Mouse (Mus musculus): ENCODE results near the gene Lime1. TPM values are rescaled to one million over a fixed set of nuclear protein-coding genes. Genes with fewer than 3 reads are reported as not detected.
A peak's percentile ranks its signal among the peaks of the same experiment; 100 is the strongest.

The Lime1 gene
- total RNA-seq, 2 experiments from 2014 or later = 3.8 to 11.5 TPM

- no peak for ATAC-seq (replicated peaks; ENCODE audit: low FRiP score, poor library complexity, severe bottlenecking)
These were observed 10.4 kb downstream of the Lime1 start for GRCm38 (mm10) chr2:181390136-181390870.

DNA sequence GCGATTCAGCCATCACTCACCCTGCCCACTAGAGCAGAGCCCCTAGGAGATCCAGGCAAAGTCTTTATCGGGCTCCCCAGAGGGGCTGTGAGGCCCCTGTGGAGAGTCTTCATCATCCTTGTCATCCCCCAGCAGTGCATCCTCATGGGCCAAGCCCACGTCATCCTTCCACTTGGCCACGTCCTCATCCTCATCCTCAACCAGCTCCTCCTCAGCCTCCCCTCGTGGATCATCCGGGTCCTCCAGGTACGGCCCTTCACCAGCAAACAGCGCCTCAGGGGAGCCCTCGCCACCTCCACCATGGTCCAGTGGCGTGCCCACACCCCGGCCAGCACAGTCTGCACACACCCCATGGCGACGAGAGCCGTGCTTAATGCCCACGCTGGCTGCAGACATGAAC, 11.1 kb downstream of the Lime1 start:
- no peak for ATAC-seq (replicated peaks; ENCODE audit: low FRiP score, poor library complexity, severe bottlenecking)

GRCm38 (mm10) chr2:181391541-181391940, 11.7 kb downstream of the Lime1 start:
- ATAC-seq (replicated peaks; ENCODE audit: low FRiP score, poor library complexity, severe bottlenecking) = no peak

- peak; percentile 80 for ATAC-seq (replicated peaks; ENCODE audit: low FRiP score, poor library complexity, severe bottlenecking)
These were observed 12.8 kb downstream of the Lime1 start for GRCm38 (mm10) chr2:181392600-181393213.

GRCm38 (mm10) chr2:181394086-181394485, 14.2 kb downstream of the Lime1 start:
- ATAC-seq (replicated peaks; ENCODE audit: low FRiP score, poor library complexity, severe bottlenecking) = no peak

DNA sequence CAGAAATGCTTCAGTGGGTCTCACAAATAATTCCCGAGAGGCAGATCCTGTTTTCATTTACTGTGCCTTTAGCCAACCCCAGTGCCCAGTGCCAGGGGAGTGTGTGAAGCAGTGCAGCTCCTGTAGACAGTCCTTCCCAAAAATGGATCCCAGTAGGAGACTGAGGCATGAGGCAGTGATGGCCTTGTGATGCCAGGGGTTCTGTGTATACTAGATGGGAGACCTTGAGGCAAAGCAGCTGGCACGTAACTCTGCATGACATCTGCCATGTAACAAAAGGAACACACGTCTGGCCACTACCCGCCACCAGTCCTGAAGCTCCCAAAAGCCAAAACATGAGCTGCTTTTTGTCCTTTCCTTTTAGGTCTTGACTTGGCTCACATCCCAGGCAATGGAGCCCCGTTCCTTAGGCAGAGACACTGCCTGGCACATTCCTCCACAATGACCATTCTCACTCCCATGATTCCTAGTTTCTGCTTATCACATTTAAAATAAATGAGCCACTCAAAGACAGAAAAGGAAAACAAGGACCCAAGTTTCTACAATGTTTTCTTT, 17.4 kb downstream of the Lime1 start:
- ATAC-seq (replicated peaks; ENCODE audit: low FRiP score, poor library complexity, severe bottlenecking) = no peak

GRCm38 (mm10) chr2:181401497-181401896, 21.6 kb downstream of the Lime1 start:
- ATAC-seq (replicated peaks; ENCODE audit: low FRiP score, poor library complexity, severe bottlenecking) = no peak

DNA sequence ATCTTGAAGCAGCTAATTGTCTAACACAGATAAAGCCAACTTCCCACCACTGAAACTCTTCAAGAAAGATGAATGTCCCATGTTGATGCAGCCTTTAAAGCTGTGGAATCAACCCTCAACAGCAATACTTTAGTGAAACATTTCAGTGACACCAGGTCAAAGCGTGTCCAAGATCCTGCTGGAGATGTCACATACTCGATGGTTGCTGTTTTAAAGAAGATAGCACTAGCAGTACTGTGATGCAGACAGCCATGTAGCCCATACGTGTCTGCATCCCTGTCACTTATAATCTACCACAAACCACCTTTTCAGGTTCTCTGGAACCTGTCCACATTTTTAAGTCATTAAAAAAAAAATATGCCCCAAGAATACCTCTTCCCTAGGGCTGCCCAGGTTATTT, 23.8 kb downstream of the Lime1 start:
- ATAC-seq (replicated peaks; ENCODE audit: low FRiP score, poor library complexity, severe bottlenecking) = no peak

DNA sequence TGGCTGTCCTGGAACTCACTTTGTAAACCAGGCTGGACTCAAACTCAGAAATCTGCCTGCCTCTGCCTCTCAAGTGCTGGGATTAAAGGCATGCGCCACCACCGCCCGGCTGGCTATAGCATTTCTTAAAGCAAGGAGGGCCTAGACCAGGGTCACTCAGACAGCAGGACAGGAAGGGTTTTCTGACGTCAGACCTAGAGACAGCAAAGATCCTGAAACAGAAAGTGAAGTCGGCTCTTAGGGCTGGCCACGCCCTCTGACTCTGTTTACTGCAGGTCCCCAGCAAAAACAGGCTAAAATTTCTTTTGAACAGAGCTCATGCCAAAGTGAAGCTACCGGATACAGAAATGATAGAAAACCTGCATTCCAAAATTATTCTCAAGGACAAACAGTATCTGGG, 29.8 kb downstream of the Lime1 start:
- ATAC-seq (replicated peaks; ENCODE audit: low FRiP score, poor library complexity, severe bottlenecking) = no peak

- ATAC-seq (replicated peaks; ENCODE audit: low FRiP score, poor library complexity, severe bottlenecking) = peak; percentile 52; the same call in 1 of the 2 replicates
These were observed 31.0 kb downstream of the Lime1 start for GRCm38 (mm10) chr2:181410760-181411473.

GRCm38 (mm10) chr2:181413141-181413540, 33.3 kb downstream of the Lime1 start:
- no peak for ATAC-seq (replicated peaks; ENCODE audit: low FRiP score, poor library complexity, severe bottlenecking)

DNA sequence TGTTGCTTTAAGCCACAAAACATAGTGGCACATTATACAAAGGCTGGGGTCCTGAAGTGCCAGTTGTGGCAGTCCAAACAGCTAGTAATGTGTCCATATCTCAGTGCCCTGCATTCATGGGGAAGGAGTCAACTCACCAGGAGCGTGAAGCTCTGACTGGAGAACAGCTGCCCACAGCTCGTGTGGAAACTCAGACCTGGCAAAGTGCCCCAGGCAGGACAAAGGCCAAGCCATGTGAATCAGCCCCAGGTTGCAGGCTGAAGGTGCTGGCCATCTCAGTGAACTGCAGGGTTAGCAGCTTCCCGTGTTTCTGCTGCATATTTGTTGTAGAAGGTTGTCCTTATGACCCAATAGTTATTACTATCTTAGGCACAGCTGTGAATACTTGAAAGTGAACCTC, 36.1 kb downstream of the Lime1 start:
- no peak for ATAC-seq (replicated peaks; ENCODE audit: low FRiP score, poor library complexity, severe bottlenecking)

DNA sequence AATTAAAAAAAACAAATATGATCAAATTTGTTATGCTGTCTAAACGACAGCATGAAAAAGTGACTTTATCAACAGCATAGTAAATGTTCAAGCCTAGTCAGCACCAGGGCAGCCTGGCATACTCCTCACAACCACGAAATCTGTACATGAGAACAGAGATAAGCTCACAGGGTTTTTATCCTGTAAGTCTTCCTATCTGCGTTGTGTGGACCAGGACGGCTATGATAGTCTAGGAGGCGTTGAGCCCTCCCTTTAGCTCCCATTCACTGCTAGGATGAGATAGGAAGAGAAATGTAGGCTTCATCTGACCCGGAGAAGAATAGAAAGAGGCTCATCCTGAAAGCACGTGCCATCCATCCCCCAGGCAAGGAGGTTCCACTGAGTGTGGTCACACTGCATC, 39.5 kb downstream of the Lime1 start:
- peak; percentile 28 for ATAC-seq (replicated peaks; ENCODE audit: low FRiP score, poor library complexity, severe bottlenecking)

- peak; percentile 70 for ATAC-seq (replicated peaks; ENCODE audit: low FRiP score, poor library complexity, severe bottlenecking)
These were observed 40.5 kb downstream of the Lime1 start for GRCm38 (mm10) chr2:181420426-181420825.

GRCm38 (mm10) chr2:181420903-181421638, 41.2 kb downstream of the Lime1 start:
- ATAC-seq (replicated peaks; ENCODE audit: low FRiP score, poor library complexity, severe bottlenecking) = peak; percentile 40

- no peak for ATAC-seq (replicated peaks; ENCODE audit: low FRiP score, poor library complexity, severe bottlenecking)
These were observed 44.0 kb downstream of the Lime1 start for GRCm38 (mm10) chr2:181423834-181424233.
